Mouse (Mus musculus) heart, embryonic 12.5 days (tissue): Measurements from ENCODE around the gene Rab3a. TPM values are rescaled to one million over a fixed set of nuclear protein-coding genes. Genes with fewer than 3 reads are reported as not detected.

ENCODE experiments used
- ATAC-seq: fragments of 200-750 bp; cut with Nextera tagmentation; 2 replicates; pipeline ENCODE4 v1.8.0; 2017; ENCODE audit warnings: moderate TSS enrichment, moderate library complexity; ENCODE audit not compliant: insufficient number of reproducible peaks, low FRiP score
- H3K27ac ChIP-seq: fragments of 300-500 bp; sonication (generic); 2 replicates; pipeline ENCODE4 v1.5.1; 2016; ENCODE audit warnings: mild to moderate bottlenecking, moderate library complexity; ENCODE audit not compliant: poor library complexity, severe bottlenecking
- H3K27me3 ChIP-seq: fragments of 300-500 bp; sonication (generic); replicated peaks from 2 replicates; pipeline ENCODE4 v1.6.1; 2016; ENCODE audit warnings: mild to moderate bottlenecking, moderate library complexity
- H3K36me3 ChIP-seq: fragments of 300-500 bp; sonication (generic); 2 replicates; pipeline ENCODE4 v1.6.1; 2016; ENCODE audit warnings: mild to moderate bottlenecking, moderate library complexity
- H3K4me1 ChIP-seq: fragments of 300-500 bp; sonication (generic); replicated peaks from 2 replicates; pipeline ENCODE4 v1.6.1; 2016; ENCODE audit warnings: mild to moderate bottlenecking
- H3K4me2 ChIP-seq: fragments of 300-500 bp; sonication (generic); 2 replicates; pipeline ENCODE4 v1.6.1; 2016; ENCODE audit warnings: mild to moderate bottlenecking, moderate library complexity
- H3K4me3 ChIP-seq: fragments of 300-500 bp; sonication (generic); 2 replicates; pipeline ENCODE4 v1.5.1; 2016; ENCODE audit warnings: mild to moderate bottlenecking
- H3K9ac ChIP-seq: fragments of 300-500 bp; sonication (generic); 2 replicates; pipeline ENCODE4 v1.6.1; 2016; ENCODE audit warnings: mild to moderate bottlenecking, moderate library complexity
- H3K9me3 ChIP-seq: fragments of 300-500 bp; sonication (generic); replicated peaks from 2 replicates; pipeline ENCODE4 v1.6.1; 2016; ENCODE audit warnings: mild to moderate bottlenecking, moderate library complexity
- WGBS: fragments of 180-500 bp; shearing (Covaris S2); methylation state at CpG from one replicate; pipeline ENCODE4 v1.1.7; 2016; 5-methylcytosine and 5-hydroxymethylcytosine counted together
- microRNA-seq: library from miRNA; unstranded; fragments of <30 nt; microRNA quantifications from one replicate; pipeline ENCODE4, GENCODE M21; 2017
- polyA plus RNA-seq: library from polyadenylated mRNA; unstranded; fragments of >200 nt; fragmentation: Nextera tagmentation; extraction: Ambion mirVana; gene quantifications from 2 replicates; pipeline ENCODE4 v1.2.1, GENCODE M21; 2016

The Rab3a gene
- polyA plus RNA-seq, 1 experiment from 2014 or later: 19.2 TPM

DNA sequence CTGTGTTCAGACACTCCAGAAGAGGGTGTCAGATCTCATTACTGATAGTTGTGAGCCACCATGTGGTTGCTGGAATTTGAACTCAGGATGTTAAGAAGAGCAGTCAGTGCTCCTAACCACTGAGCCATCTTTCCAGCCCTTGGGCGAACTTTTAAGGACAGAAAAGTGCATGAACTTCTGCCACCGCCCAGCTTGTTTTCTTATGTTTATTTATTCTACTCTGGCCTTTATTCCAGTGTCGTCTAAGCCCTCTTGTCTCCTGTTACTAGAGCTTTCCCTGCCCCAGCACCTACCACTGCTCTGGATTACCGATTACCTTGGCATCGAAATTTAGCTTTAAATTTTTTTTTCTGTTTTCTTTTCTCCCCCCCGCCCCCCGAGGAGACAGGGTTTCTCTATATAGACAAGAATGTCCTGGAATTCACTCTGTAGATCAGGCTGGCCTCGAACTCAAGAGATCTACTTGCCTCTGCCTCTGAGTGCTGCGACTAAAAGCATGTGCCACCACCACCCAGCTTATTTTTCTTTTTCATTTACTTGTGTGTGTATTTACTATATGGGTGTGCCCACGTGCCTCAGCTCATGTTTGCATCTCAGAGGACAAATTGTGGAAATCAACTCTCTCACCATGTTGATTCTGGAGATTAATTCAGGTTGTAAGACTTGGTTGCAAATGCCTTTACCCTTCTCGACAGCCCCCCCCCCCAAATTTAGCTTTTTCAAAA lies 48.5 kb downstream of the Rab3a start:
- no peak for ATAC-seq
- no peak overlapping the region for H3K27ac ChIP-seq
- H3K4me1 ChIP-seq: peaks cover 15% of the 10 kb centered on the region
- no peaks in the 10 kb centered on the region for H3K36me3 ChIP-seq
- no peak overlapping the region for H3K4me2 ChIP-seq
- 63% methylated on average over 11 of the region's 11 CpGs for WGBS
- no peak overlapping the region for H3K9ac ChIP-seq
- H3K4me3 ChIP-seq: no peak overlapping the region
- H3K9me3 ChIP-seq: no peaks in the 10 kb centered on the region
- peaks cover 75% of the 10 kb centered on the region for H3K27me3 ChIP-seq

DNA sequence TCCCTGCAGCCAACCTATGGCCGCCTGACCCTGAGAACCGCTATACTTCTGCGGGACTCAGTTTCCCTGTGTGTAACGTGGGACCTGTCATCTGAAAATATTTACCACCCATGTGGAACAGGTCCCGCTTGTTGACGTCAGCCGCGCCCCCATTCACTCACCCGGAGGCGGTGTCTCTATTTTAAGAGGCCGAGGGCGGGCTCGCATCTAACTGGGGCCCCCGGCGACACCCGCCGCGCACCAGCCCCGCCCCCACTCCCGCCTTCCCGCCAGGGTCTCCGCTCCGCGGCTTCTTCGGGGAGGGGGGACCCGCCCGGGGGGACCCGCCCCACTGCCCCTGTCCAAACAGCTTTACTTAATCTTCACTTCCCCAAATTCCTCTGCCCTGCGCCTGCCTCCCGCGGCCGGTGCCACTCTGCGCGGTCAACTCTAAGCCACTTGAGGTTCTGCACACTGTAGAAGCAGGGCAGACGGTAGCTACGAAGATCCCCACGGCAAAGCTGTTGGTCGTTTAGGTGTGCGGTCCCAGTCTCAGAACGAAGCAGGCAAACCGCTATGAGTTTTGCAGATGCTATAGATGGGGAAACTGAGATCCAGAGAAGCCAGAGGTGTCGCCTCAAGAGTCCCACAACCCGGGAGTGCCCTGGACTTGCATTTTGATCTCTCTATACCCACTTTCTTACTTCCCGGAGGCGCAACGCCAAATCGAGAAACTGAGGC lies 49.4 kb downstream of the Rab3a start:
- Histone ChIP-seq H3K27me3 (peaks cover 68% of the 10 kb centered on the region), H3K9ac (peak overlapping the region; percentile 68), H3K4me1 (peaks cover 12% of the 10 kb centered on the region), H3K4me3 (peak overlapping the region; percentile 46), H3K9me3 (no peaks in the 10 kb centered on the region), H3K27ac (no peak overlapping the region), H3K4me2 (peak overlapping the region; percentile 77), H3K36me3 (no peaks in the 10 kb centered on the region)
- WGBS: under 1% methylated on average over 47 of the region's 47 CpGs
- no peak for ATAC-seq

GRCm38 (mm10) chr8:70804481-70805206 lies 50.2 kb downstream of the Rab3a start, which contains the start of gene Mast3:
Mast3 (minus strand) TSS chr8:70805054.
- H3K4me1 ChIP-seq: peaks cover 12% of the 10 kb centered on the region
- H3K4me2 ChIP-seq: peak within 1 kb of the TSS; percentile 77
- peaks cover 68% of the 10 kb centered on the region for H3K27me3 ChIP-seq
- WGBS: under 1% methylated on average over 45 of the region's 45 CpGs
- no peak within 1 kb of the TSS for H3K27ac ChIP-seq
- peak within 1 kb of the TSS; percentile 46 for H3K4me3 ChIP-seq
- H3K36me3 ChIP-seq: no peaks in the 10 kb centered on the region
- no peaks in the 10 kb centered on the region for H3K9me3 ChIP-seq
- peak within 1 kb of the TSS; percentile 68 for H3K9ac ChIP-seq
- peak; percentile 91 for ATAC-seq

DNA sequence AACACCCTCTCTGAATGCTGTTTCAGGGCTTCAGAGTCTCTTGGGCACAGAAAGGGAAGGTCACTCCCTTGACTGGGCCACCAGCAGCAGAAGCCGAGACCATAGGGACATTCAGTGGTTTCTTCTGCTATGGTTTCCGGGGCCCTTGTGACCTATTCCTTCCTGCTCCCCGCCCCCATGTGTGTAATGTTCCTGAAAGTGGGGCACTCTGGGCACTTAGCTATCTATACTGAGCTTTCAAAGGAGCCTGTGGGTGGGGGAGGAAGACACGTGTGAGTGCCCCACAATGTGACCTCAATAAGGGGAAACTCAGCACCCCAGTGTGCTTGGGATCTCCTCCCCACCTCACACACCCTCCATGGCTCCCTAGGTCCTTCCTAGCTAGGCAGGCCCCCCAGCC lies 52.1 kb downstream of the Rab3a start:
- H3K4me1 ChIP-seq: peaks cover 19% of the 10 kb centered on the region
- H3K9ac ChIP-seq: no peak overlapping the region
- no peak for ATAC-seq
- 69% methylated on average over 4 of the region's 4 CpGs for WGBS
- no peak overlapping the region for H3K4me2 ChIP-seq
- no peak overlapping the region for H3K4me3 ChIP-seq
- no peak overlapping the region for H3K27ac ChIP-seq
- no peaks in the 10 kb centered on the region for H3K36me3 ChIP-seq
- no peaks in the 10 kb centered on the region for H3K9me3 ChIP-seq
- H3K27me3 ChIP-seq: peaks cover 58% of the 10 kb centered on the region

DNA sequence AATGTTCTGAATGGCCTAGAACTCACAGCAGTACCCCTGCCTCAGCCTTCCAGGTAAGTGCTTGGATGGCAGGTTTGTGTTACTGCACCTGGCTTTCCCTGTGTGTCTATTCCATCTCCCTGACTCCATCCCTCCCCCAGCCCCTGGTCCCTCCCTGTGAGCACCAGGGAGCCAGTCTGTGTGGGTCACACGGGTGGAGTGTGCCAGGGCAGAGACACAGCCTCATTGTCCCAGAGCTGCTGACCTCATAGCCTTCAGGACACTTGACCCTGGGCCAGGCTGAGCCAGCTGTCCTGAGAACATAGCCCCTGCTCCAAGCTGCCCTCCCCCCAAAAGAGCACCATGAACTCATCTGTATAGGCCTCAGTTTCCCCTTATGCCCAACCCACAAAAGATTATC lies 52.8 kb downstream of the Rab3a start:
- no peaks in the 10 kb centered on the region for H3K9me3 ChIP-seq
- no peak overlapping the region for H3K27ac ChIP-seq
- H3K27me3 ChIP-seq: peaks cover 51% of the 10 kb centered on the region
- H3K4me1 ChIP-seq: peaks cover 19% of the 10 kb centered on the region
- no peak overlapping the region for H3K4me2 ChIP-seq
- H3K9ac ChIP-seq: no peak overlapping the region
- H3K4me3 ChIP-seq: no peak overlapping the region
- 61% methylated on average over 1 of the region's 1 CpGs for WGBS
- H3K36me3 ChIP-seq: no peaks in the 10 kb centered on the region
- no peak for ATAC-seq

GRCm38 (mm10) chr8:70808239-70808638 lies 53.8 kb downstream of the Rab3a start, which contains the start of gene Il12rb1:
Il12rb1 (plus strand) TSS chr8:70808449.
- Histone ChIP-seq H3K4me1 (peaks cover 19% of the 10 kb centered on the region), H3K4me3 (no peak within 1 kb of the TSS), H3K27ac (no peak within 1 kb of the TSS), H3K36me3 (no peaks in the 10 kb centered on the region), H3K9ac (no peak within 1 kb of the TSS), H3K4me2 (no peak within 1 kb of the TSS), H3K9me3 (no peaks in the 10 kb centered on the region), H3K27me3 (peaks cover 51% of the 10 kb centered on the region)
- no peak for ATAC-seq
- 68% methylated on average over 5 of the region's 5 CpGs for WGBS

Small RNAs within 50 kb of the gene (microRNA-seq; reads per million reads assigned to microRNA genes)
- gene Mir7240: 0.71 reads per million

Other genes with a start within 250 kb of the Rab3a start
- 115 TPM in 2 replicates for gene Rex1bd, start 247.9 kb upstream of the Rab3a start, polyA plus RNA-seq
- gene Uba52, start 243.9 kb upstream of the Rab3a start, polyA plus RNA-seq: 779 and 792 TPM in 2 replicates
- 227 and 231 TPM in 2 replicates for gene Fkbp8, start 227.0 kb upstream of the Rab3a start, polyA plus RNA-seq
- gene Kxd1, start 226.7 kb upstream of the Rab3a start, polyA plus RNA-seq: 64.2 and 65.7 TPM in 2 replicates
- gene Ell, start 215.2 kb upstream of the Rab3a start, polyA plus RNA-seq: 13.5 and 14.7 TPM in 2 replicates
- gene Isyna1, start 160.3 kb upstream of the Rab3a start, polyA plus RNA-seq: 138 and 142 TPM in 2 replicates
- gene Ssbp4, start 145.8 kb upstream of the Rab3a start, polyA plus RNA-seq: 76.0 and 78.6 TPM in 2 replicates
- 0.65 and 0.71 TPM in 2 replicates for gene Lrrc25, start 138.5 kb upstream of the Rab3a start, polyA plus RNA-seq
- 1.0 and 1.1 TPM in 2 replicates for gene Gdf15, start 122.2 kb upstream of the Rab3a start, polyA plus RNA-seq
- 32.1 and 35.6 TPM in 2 replicates for gene Pgpep1, start 94.3 kb upstream of the Rab3a start, polyA plus RNA-seq
- gene Lsm4, start 81.4 kb upstream of the Rab3a start, polyA plus RNA-seq: 289 and 301 TPM in 2 replicates
- gene Jund, start 55.7 kb upstream of the Rab3a start, polyA plus RNA-seq: 183 and 206 TPM in 2 replicates
- 0.04 and 0.06 TPM in 2 replicates for gene Iqcn, start 51.2 kb upstream of the Rab3a start, polyA plus RNA-seq
- not detected in 2 replicates for gene Gm3336, start 36.1 kb upstream of the Rab3a start, polyA plus RNA-seq
- gene Pde4c, start 31.0 kb upstream of the Rab3a start, polyA plus RNA-seq: 0.05 and 0.09 TPM in 2 replicates
- gene Mpv17l2, start 6.3 kb downstream of the Rab3a start, polyA plus RNA-seq: 37.2 and 37.9 TPM in 2 replicates
- 35.2 and 37.2 TPM in 2 replicates for gene Pik3r2, start 22.0 kb downstream of the Rab3a start, polyA plus RNA-seq
- gene Mast3, start 50.4 kb downstream of the Rab3a start, polyA plus RNA-seq: 7.2 and 8.1 TPM in 2 replicates
- gene Il12rb1, start 53.8 kb downstream of the Rab3a start, polyA plus RNA-seq: not detected in 2 replicates
- 2.5 and 2.7 TPM in 2 replicates for gene Arrdc2, start 85.0 kb downstream of the Rab3a start, polyA plus RNA-seq
- gene Kcnn1, start 108.6 kb downstream of the Rab3a start, polyA plus RNA-seq: 1.7 and 1.8 TPM in 2 replicates
- 81.8 and 87.0 TPM in 2 replicates for gene Ccdc124, start 119.3 kb downstream of the Rab3a start, polyA plus RNA-seq
- gene Slc5a5, start 138.1 kb downstream of the Rab3a start, polyA plus RNA-seq: 0.11 TPM in 1 of 2 replicates, not detected in the other
- gene Rpl18a, start 142.7 kb downstream of the Rab3a start, polyA plus RNA-seq: 2,379 and 2,528 TPM in 2 replicates
- 37.7 and 41.3 TPM in 2 replicates for gene Map1s, start 151.3 kb downstream of the Rab3a start, polyA plus RNA-seq